Mouse (Mus musculus) retina, embryonic 14.5 days (tissue): ENCODE data around the gene Mrpl24.
A peak's percentile ranks its signal among the peaks of the same experiment; 100 is the strongest.

Experiments
- DNase-seq: peaks from one replicate; pipeline ENCODE4 v3.0.0-alpha.2; 2015; ENCODE audit warnings: low spot score

Gene Mrpl24

DNA sequence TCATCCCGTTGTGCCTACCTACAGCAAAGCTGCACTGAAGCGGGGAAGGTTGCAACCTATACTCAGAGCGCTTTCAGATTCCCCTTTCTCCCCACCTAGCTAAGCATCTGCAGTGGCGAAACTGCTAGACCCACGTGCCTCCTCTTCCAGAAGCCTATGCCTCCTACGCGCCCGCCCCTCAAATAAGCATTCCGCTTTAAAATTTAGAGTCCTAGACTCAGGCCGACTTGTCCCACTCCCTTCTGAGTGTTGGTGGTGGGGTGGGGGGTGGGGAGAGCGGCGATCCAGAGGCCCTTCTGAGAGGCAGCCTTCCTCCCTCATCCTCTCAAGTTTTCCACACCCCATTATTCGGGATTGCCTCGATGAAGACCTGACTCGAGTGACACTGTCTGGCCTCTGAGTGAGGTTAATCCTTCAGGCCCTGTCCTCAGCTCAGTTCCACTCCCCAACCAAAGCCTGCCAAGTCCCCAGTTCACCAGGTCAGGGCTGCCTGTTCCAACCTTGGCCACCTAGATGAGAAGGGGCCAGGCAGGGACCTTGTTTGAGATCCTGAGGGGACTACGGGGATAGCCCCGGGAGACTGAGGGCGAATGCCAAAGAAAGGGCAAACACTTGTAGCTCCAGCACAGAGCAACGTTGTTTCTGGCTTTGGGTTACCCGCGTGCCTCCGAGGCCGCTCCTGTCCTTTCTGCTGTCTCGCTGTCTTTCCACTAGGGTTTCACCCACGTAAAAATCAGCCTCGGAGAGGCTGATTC, 27.9 kb downstream of the Mrpl24 start:
- DNase-seq = peak; percentile 41

DNA sequence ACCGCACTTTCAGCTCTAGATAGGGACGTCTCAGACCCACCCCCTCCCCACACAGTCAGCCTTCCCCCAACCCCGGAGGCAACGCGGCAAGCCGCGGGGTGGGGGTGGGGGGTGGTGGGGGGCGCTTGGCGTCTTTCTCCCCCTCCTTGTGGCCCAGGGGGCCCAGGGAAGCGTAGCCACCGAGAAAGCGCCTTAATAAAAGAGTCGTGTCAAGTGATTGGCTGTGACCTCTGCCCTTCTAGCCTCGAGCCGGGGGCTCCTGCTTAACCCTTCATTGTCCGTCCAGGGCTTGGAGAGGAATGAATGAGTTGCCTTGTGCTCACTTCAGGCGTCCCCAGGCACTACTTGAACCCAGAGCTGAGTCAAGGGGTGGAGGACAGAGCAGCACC, 28.5 kb downstream of the Mrpl24 start:
- peak; percentile 79 for DNase-seq

DNA sequence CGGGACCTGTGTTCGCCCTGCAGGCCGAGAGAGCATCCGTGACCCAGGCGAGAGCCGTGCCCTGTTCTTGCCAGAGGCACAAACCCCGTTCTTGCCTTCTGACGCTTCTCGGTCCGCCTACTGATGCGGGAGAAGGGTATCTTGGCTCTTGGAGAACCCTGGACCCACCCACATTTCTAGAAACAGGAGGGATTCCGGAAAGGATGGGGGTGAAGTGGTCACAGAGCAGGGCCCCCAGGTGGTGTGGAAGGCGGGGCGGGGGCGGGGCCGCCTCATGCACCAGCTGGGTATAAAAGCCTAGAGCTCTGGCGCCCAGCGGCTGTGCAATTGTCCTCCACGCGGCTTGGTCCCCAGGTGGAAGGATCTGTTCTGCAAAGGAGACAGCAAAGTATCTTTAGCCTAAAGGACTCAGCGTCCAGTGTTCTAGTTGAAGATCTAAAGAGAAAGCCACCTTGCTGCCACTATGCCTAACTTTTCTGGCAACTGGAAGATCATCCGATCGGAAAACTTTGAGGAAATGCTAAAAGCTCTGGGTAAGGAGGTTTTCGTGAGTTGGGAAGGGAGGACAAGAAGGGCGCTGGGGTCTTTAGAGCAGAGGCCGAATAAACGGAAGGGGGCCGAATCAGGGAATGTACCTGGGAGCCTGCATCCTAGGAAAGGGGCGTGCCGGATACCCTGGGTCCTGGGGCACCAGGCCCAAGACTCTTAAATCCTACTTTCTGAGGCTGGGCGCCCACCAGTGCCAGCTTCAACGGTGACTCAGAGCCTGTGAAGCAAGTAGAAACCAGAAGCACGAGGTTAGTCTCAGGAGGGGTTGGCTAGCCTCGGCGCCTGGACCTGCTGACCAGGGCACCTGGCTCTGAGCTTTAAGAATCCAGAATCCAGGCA, 29.3 kb downstream of the Mrpl24 start, which contains the start of gene Crabp2:
Gene Crabp2, plus strand, starts transcription at position 289 of the 888 bp plus-strand sequence.
- peak; percentile 77 for DNase-seq

DNA sequence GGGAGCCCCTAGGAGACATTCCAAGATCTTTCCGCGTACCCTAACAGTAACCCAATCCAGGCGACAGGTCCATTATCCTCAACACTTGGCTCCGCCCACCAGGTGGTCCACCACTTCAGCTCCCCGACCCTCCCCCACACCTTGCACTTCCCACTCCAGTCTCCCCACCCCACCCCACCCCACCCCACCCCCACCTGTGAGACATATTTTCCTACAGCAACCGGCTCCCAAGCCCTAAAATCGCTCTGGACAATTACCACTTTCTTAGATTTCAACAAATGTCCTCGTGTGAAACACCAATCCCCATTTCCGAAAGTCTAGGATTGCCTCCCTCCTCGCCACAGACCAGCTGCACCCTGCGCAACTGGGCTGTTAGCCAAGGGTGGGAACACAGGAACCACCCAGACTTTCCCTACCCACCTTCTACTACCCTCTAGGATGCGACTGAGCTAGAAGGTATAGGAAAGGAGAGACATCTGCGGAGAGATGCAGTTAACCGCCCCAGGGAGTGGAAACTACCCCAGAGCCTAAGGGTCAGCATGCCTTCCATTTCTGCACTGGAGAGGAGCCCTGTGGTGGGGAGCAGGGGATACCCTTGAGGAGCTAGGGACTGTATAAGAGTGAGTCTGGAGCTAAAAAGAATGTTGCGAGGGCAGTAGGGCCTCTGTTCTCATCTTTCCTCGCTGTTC, 30.1 kb downstream of the Mrpl24 start:
- DNase-seq = peak; percentile 45

DNA sequence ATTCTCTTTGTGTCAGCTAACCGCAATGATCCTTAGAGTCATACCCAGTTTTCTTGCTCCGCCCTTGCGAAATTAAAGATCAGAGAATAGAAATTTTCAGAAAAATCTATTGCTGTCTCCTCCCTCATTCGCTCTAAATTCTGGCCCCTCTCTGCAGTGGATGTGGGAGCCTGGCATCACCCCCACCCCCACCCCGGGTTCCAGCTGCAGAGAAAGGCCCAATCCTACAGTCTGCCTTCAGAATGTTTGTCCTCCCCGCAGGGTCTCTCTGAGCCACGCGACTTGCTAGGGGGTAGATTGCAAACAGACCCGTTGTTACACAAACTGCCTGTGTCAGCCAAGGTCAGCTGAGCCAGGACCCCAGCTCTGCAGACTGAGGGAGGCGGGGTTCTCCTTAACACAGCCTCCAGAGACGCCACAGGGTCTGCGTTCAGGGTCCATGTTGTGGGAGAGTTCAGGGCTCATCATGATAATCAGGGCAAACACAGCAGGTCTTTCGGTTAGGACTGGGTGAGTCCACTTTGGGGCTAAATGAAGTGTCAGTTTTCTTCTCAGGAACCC, 30.7 kb downstream of the Mrpl24 start:
- peak; percentile 41 for DNase-seq

DNA sequence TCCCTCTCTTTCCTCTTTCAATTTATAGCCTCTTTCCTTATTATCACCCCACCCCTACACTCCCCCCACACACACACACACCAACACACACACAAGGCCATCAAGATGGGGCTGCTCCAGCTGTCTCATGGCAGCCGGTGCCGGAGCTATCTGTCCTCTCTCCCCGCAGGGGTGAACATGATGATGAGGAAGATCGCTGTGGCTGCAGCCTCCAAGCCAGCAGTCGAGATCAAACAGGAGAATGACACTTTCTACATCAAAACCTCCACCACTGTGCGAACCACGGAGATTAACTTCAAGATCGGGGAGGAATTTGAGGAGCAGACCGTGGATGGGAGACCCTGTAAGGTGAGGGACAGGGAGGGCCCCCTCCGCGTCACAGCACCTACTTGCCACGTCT, 32.6 kb downstream of the Mrpl24 start:
- no peak for DNase-seq

DNA sequence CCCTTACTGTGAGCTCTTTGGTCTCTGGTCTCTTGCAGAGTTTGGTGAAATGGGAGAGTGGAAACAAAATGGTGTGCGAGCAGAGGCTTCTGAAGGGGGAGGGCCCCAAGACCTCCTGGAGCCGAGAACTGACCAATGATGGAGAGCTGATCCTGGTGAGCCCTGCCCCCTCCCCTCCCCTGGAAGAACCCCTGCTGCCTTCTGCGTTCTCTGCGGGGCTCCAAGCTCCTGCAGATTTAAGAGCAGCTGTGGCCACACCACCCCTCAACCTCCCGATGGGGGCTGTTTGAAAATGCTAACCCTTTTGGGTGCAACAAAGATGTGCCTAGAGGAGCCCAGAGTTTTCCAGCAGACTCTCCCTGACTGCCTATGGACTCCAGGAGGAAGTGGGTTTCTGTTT, 33.1 kb downstream of the Mrpl24 start:
- no peak for DNase-seq

DNA sequence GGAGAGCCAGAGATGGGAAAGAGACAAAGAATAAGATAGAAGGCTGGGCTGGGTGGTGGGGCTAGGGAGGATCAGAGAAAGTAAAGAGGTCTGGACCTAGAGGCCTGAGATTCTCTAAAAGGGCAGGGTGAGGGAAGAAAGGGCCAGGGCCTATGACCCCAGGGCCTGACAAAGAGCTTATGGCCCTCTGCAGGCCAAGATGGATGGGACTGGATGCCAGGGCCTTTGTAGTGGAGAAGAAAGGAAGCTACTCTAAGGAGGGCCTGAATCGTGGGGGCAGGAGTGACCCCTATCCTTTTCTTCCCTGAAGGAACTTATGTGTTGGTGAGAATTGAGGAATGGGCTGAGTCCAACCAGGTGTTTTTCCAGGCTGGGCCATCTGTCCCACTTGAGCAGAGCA, 38.8 kb downstream of the Mrpl24 start:
- DNase-seq = no peak

DNA sequence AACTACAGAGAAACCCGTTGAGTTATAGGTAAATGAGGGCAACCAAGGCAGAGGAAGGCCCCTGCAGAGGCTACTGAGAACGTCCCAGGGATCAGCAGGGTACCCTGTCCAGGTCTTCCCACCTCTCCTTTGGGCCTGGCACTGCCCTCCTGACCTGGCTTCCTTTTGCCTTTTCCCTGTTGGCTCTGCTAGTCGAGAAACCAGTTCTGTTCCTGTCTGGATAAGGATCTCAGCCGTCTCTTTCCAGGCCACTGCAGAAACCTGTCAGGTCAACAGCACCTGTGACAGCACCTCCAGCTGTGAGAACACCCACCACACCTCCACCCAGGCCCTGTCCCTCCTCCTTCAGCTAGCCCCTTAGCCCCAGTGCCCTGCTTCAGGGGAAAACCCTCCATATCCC, 39.2 kb downstream of the Mrpl24 start:
- no peak for DNase-seq

DNA sequence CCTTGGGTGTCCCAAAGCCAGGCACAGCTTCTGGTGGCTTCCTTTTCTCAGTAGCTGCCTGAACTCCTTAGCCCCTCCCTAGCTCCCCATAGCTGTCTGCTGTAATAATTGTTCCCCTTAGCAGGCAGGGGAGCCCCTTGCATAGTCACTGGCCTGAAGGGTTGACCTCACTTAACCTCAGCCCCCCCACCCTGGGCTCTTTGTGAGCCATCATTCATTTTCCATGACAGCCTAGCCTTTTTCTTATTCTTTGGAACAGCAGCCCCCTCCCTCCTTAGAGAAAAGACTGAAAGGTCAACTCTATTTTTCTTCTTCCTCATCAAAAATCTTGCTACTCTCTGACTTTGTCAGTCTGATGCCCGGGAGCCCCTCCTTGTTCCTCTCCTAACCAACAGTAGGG, 39.7 kb downstream of the Mrpl24 start:
- DNase-seq = no peak

DNA sequence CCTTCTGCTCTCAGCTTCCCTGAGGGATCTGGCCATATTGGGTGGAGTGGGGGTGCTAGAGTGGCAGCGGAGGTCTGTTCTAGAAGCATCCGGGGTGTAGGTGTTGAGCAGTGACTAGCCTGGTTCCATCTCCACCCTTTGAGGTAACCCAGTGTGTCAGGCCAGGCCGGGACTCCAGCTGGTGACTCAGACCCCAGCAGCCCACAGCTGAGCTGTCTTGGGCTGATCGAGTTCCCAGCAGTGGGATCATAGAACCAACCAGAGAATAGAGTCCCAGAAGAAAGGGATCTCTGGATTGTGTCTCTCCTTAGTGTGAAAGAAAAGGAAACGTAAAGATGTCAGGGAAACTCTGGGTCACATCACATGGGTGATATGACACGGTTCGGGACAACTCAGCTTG, 40.1 kb downstream of the Mrpl24 start:
- no peak for DNase-seq

DNA sequence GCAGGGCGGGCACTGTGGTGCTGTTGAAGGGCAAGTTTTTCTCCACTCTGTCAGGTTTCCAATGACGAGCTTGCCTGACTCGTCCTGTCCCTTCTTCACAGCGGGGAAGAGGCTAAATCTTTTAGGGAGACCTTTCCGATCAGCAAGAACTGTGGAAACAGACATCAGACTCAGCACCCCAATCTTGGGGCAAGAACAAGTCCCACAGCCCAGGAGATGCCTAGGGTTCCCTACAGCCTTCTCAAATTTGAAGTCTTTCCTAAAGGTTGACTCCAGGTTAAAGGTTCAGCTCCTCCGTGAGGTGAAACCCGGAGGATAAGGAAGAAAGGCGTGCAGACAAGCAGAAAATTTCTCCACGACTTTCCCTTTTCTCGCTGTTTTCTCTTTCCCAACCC, 40.9 kb downstream of the Mrpl24 start:
- no peak for DNase-seq

DNA sequence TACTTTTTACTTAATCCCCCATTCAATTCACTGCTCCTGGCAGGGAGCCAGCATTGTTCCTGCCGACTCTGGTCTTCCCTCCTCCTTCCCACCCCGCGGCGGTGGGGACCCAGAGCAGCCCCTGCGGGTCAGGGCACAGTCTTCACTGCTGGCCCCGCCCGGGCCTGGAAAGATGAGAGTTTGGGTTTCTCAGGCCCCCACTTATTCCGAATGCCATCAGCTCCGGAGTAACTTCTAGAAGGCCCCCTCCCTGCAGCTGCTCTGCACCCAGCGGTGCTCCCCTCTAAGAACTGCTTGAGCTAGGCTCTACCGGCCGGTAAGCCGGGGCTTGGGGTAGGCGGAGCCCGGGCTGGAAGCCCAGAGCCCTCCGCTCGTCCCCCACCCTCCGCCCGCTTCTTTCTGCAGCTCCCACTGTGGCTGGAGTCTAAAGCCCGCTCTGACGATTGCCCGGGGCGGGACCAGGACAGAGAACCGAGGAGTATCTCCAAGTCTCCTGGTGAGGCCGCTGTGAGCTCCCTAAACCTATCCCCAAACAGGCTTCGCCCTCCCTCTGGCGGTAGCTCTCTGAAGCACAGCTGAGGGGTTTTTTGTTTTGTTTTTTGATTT, 41.4 kb downstream of the Mrpl24 start:
- peak; percentile 97 for DNase-seq

DNA sequence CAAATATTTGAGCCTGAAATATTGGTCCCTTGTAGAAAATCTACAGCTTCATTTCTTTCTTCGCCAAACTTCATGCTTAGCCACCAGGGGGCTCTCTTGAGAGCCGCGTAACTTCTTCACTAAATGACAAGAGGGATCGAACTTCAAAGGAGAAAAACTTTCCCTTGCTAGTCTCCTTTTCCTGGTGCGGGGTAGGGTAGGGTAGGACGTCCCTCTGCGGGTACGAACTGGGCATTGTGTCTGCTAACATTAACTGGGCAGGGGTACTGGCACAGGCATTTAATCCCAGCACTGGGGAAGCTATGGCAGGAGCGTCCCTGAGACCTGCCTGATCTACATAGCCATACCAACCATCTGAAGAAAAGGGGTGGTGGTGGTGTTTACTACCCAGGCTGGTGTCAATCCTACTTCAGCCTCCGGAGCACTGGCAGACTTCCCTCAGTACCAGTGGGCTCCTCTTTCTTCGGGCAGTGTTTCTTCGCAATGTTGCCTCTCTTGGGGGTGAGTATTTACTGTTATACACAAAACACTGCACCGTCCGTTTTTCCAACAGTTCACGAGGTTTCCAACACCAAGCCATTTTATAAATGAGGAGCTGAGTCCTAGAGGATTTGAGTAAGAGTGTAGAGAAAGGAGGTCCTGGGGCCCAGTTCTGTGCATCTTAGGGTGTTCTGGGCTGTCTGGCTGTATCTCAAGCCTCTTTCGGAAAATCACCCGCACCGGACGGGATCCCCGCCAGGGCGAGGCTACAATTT, 51.1 kb downstream of the Mrpl24 start:
- peak; percentile 87 for DNase-seq

DNA sequence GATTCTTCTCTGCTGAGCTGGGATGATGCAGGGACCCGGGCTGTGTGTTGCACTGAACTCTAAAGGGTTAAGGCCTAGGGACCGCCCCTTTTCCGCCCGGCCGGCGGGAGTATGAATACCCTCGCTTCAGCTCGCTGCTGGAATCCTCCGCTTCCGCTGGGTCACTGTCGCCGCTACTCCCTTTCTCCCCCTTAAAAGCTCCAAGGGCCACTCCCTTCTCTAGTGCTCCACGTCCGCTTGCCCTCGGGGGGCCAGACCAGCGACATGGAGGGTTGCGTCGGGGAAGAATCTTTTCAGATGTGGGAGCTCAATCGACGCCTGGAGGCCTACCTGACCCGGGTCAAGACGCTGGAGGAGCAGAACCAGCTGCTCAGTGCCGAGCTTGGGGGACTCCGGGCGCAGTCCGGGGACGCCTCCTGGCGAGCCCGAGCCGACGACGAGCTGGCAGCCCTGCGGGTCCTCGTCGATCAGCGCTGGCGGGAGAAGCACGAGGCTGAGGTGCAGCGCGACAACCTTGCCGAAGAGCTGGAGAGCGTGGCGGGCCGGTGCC, 51.7 kb downstream of the Mrpl24 start, which contains the start of gene Nes:
Gene Nes, plus strand, starts transcription at position 140 of the 550 bp plus-strand sequence.
- DNase-seq = peak; percentile 93

DNA sequence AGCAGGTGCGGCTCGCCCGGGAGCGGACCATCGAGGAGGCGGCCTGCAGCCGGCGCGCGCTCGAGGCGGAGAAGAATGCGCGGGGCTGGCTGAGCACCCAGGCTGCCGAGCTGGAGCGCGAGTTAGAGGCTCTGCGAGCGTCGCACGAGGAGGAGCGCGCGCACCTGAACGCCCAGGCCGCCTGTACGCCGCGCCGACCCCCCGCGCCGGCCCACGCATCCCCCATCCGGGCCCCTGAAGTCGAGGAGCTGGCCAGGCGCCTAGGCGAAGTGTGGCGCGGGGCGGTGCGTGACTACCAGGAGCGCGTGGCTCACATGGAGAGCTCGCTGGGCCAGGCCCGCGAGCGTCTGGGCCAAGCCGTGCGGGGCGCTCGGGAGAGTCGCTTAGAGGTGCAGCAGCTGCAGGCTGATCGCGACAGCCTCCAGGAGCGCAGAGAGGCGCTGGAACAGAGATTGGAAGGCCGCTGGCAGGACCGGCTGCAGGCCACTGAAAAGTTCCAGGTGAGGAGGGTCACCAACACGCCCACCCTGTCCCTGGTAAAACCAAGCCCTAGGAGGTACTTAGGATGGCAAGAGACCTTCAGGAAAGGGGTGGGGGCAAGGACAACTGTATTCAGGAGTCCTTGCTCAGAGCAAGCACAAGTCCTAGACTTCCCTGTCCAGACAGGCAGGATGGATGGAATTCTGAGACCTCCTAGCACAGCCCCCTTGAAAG, 52.3 kb downstream of the Mrpl24 start:
- DNase-seq = no peak

DNA sequence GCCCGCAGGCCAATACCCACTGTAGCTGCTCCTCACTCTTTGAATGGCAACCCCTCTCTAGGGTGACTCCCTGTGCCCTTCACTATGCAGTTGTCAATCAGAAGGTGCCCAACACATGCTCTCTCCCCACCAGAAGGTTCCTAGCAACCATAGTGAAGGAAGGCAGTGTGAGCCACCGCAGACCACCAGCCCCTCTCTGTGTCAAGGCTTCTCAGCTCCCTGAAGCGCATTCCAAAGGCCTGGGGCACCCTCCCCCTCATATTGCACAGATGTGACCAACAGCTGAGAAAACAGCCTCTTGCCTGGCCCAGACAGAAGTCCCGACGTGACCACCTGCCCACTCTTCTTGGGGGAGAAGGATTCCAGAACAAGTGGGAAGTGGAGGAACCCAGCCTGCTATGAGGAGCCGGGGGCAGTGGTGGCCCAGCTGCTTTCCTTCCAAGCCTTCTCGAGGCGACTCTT, 52.9 kb downstream of the Mrpl24 start:
- no peak for DNase-seq

DNA sequence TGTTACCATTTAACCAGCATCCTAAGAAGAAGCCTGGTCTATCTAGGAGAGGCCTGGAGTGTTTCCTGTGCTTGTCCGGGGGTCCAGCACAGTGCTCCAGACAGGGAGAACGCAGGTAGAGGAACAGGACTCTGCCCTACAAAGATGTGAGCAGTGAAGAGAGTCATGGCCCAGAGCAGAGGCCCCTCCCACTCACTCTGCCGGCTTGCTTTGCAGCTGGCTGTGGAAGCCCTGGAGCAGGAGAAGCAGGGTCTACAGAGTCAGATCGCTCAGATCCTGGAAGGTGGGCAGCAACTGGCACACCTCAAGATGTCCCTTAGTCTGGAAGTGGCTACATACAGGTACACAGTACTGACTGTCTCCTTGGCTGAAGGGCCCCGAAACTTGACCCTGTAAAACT, 53.5 kb downstream of the Mrpl24 start:
- DNase-seq = no peak
